Mouse (Mus musculus) brain, embryonic 14.5 days (tissue): ENCODE measurements at regions not wholly inside any gene's neighbourhood (a gene's known extent, or its start where the extent isn't known, plus 50 kb on each side); places are given as distances from the start of the nearest gene placed in this dataset.

Source experiments
- CTCF ChIP-seq: fragments of 200-500 bp; IDR thresholded peaks from 2 replicates; pipeline ENCODE4 v1.5.1; 2012; ENCODE audit warnings: inconsistent platforms, mild to moderate bottlenecking, moderate library complexity, borderline replicate concordance; ENCODE audit not compliant: insufficient read depth, insufficient read length; ENCODE audit errors: extremely low read depth
- POLR2A ChIP-seq: fragments of 200-500 bp; IDR thresholded peaks from 2 replicates; pipeline ENCODE4 v1.6.1; 2012; ENCODE audit warnings: mild to moderate bottlenecking, inconsistent platforms, borderline replicate concordance; ENCODE audit not compliant: poor library complexity, insufficient read depth, insufficient read length, severe bottlenecking; ENCODE audit errors: extremely low read depth

DNA sequence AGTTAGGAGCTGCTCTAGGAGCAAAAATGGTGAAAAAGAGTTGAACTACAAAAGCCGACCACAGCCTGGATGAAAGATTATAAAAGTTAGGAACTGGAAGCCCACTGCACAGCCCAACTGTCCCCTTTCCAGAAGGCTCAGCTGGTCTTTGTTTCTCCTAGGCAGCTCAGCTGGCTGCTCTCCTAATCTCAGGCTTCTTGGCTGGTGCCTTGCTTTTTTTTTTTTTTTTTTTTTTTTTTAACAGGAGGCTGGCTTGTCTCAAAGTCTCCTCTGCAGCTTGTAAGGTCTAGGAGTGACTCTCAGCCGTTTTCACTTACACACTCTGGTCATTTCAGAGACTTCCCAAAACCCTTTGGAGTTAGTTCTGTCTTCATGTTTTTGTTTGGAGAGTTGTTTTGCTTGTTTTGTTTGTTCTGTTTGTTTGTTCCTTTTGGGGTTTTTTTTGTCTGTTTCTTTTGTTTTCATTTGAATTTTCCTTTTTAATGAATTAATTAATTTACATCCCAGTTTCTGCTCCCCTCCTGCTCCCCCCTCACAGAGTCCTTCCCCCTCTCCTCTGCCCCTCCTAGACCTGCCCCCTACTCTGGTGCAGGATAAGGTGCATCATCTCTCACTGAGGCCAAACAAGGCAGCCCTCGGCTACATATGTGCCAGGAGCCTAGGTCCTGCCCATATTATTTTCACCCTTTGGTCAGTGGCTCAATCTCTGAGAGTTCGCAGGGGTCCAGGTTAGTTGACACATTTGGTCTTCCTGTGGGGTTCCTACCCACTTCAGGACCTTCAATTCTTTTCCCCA lies 225.6 kb upstream of the Gm11146 start:
- TF ChIP-seq CTCF (no peak), POLR2A (no peak)
